Mouse (Mus musculus): ENCODE measurements around the gene Fam178b.

Fam178b gene

GRCm38 (mm10) chr1:36646285-36646684 is 36.7 kb downstream of the Fam178b start:
- Histone ChIP-seq H3K9me3 (ENCODE audit: low read length) (no peaks in the 10 kb centered on the region), H3K27me3 (ENCODE audit: insufficient read depth, low read length) (no peaks in the 10 kb centered on the region), H3K4me1 (replicated peaks; ENCODE audit: low read depth, low read length) (peaks cover 35% of the 10 kb centered on the region), H3K36me3 (ENCODE audit: insufficient read depth, low read length) (peaks cover 44% of the 10 kb centered on the region), H3K4me3 (replicated peaks; ENCODE audit: low read length) (no peak overlapping the region)
- TF ChIP-seq NANOG (IDR thresholded peaks at IDR 0.05; ENCODE audit: borderline replicate concordance, low read length) (no peak), POU5F1 (IDR thresholded peaks at IDR 0.05; ENCODE audit: borderline replicate concordance, low read length) (no peak), CTCF (conservative IDR thresholded peaks at IDR 0.05; ENCODE audit: low read length) (no peak)

DNA sequence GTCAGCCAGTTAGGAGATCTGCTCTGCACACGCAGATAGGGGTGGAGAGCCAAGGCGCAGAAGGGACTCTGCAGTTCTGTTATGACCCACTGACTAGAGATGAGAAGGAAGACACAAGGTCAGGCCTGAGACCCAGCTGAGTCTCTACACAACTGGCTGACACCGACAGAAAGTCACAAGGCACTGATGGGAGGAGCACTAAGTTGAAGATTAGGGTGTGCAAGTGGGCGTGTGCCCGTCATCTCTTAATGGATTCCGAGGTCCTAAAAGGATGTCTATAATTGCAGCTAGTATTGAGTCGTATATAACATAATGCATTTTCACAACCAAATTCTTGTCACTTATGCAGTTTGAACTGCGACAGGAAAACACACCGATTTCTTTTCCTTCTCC is 38.4 kb downstream of the Fam178b start:
- TF ChIP-seq NANOG (IDR thresholded peaks at IDR 0.05; ENCODE audit: borderline replicate concordance, low read length) (no peak), CTCF (conservative IDR thresholded peaks at IDR 0.05; ENCODE audit: low read length) (no peak), POU5F1 (IDR thresholded peaks at IDR 0.05; ENCODE audit: borderline replicate concordance, low read length) (no peak)
- no peak overlapping the region for H3K4me3 ChIP-seq (replicated peaks; ENCODE audit: low read length)
- H3K36me3 ChIP-seq (ENCODE audit: insufficient read depth, low read length), result peaks cover 46% of the 10 kb centered on the region
- H3K27me3 ChIP-seq (ENCODE audit: insufficient read depth, low read length), result no peaks in the 10 kb centered on the region
- H3K9me3 ChIP-seq (ENCODE audit: low read length), result no peaks in the 10 kb centered on the region
- peaks cover 42% of the 10 kb centered on the region for H3K4me1 ChIP-seq (replicated peaks; ENCODE audit: low read depth, low read length)

DNA sequence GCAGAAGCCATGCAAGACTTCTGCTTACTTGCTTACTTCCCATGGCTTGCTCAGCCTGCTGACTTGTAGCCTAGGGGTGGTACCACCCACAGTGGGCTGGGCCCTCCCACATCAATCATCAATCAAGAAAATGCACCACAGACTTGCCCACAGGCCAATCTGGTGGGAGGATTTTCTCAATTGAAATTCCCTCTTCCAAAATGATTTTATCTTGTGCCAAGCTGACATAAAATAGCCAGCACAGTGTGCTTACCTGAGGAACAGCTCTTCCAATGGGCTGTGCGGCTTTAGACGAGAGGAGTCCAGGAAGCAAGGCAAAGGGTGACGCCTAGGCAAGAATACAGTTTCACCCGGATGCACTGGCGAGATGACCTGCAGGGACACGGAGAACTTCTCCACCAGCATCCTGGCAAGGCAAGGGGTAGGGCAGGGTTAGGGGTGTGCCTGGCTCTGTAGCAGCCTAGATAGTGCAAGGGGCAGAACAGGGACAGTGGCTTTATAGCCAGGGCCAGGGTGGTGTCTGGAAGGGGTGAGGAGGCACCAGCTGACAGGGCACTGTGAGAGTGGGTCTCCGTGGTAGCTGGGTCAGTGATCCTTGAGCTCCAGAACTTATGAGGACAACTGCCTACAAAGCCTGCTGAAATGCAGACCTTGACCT is 38.9 kb downstream of the Fam178b start:
- Histone ChIP-seq H3K4me3 (replicated peaks; ENCODE audit: low read length) (no peak overlapping the region), H3K27me3 (ENCODE audit: insufficient read depth, low read length) (no peaks in the 10 kb centered on the region), H3K36me3 (ENCODE audit: insufficient read depth, low read length) (peaks cover 46% of the 10 kb centered on the region), H3K9me3 (ENCODE audit: low read length) (no peaks in the 10 kb centered on the region), H3K4me1 (replicated peaks; ENCODE audit: low read depth, low read length) (peaks cover 42% of the 10 kb centered on the region)
- TF ChIP-seq POU5F1 (IDR thresholded peaks at IDR 0.05; ENCODE audit: borderline replicate concordance, low read length), result no peak
- TF ChIP-seq NANOG (IDR thresholded peaks at IDR 0.05; ENCODE audit: borderline replicate concordance, low read length), result no peak
- no peak for TF ChIP-seq CTCF (conservative IDR thresholded peaks at IDR 0.05; ENCODE audit: low read length)

DNA sequence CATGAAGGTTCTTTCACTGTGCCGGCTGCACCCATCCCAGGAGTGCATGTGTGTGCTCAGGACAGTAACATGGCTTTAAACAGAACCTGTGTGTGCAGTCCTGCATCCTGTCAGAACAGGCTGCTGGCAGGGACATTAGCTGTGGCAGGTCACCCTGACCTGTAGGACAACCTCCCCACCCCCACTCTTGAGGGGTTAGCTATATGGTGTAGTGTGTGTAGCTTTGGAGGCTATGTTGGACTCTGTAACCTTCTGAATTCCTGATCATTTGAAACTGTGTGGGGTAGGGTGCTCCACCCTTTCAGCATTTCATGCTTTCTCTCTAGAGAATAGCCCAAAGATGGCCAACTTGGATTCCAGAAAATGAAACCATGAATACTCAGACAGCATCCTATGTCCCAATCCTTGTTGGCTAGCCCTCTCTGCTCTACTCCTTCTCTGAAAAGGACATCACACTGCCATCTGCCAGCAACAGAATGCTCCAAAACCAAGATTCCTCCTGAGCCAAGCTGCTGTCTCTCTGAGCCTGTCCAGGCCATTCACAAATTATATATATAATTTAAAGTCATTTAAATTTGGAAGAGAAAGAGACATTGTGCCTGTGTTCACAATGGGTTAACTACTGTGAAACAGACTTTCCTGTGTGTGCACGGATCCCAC is 47.0 kb downstream of the Fam178b start:
- no peak for TF ChIP-seq CTCF (conservative IDR thresholded peaks at IDR 0.05; ENCODE audit: low read length)
- no peak for TF ChIP-seq NANOG (IDR thresholded peaks at IDR 0.05; ENCODE audit: borderline replicate concordance, low read length)
- no peak for TF ChIP-seq POU5F1 (IDR thresholded peaks at IDR 0.05; ENCODE audit: borderline replicate concordance, low read length)
- no peaks in the 10 kb centered on the region for H3K27me3 ChIP-seq (ENCODE audit: insufficient read depth, low read length)
- H3K9me3 ChIP-seq (ENCODE audit: low read length), result no peaks in the 10 kb centered on the region
- peaks cover 58% of the 10 kb centered on the region for H3K4me1 ChIP-seq (replicated peaks; ENCODE audit: low read depth, low read length)
- peaks cover 51% of the 10 kb centered on the region for H3K36me3 ChIP-seq (ENCODE audit: insufficient read depth, low read length)
- H3K4me3 ChIP-seq (replicated peaks; ENCODE audit: low read length), result no peak overlapping the region

- H3K9me3 ChIP-seq (ENCODE audit: low read length), result no peaks in the 10 kb centered on the region
- TF ChIP-seq CTCF (conservative IDR thresholded peaks at IDR 0.05; ENCODE audit: low read length) (peak; percentile 91), NANOG (IDR thresholded peaks at IDR 0.05; ENCODE audit: borderline replicate concordance, low read length) (no peak)
These were observed 48.0 kb downstream of the Fam178b start for GRCm38 (mm10) chr1:36634940-36635339.

GRCm38 (mm10) chr1:36633920-36634319 is 49.1 kb downstream of the Fam178b start:
- Histone ChIP-seq H3K36me3 (ENCODE audit: insufficient read depth, low read length) (peaks cover 69% of the 10 kb centered on the region), H3K4me3 (replicated peaks; ENCODE audit: low read length) (no peak overlapping the region), H3K4me1 (replicated peaks; ENCODE audit: low read depth, low read length) (peaks cover 69% of the 10 kb centered on the region), H3K9me3 (ENCODE audit: low read length) (no peaks in the 10 kb centered on the region), H3K27me3 (ENCODE audit: insufficient read depth, low read length) (no peaks in the 10 kb centered on the region)
- TF ChIP-seq NANOG (IDR thresholded peaks at IDR 0.05; ENCODE audit: borderline replicate concordance, low read length) (no peak), POU5F1 (IDR thresholded peaks at IDR 0.05; ENCODE audit: borderline replicate concordance, low read length) (no peak), CTCF (conservative IDR thresholded peaks at IDR 0.05; ENCODE audit: low read length) (no peak)

More at GRCm38 (mm10) chr1:36634940-36635339, 48.0 kb downstream of the Fam178b start:
- H3K4me3 ChIP-seq (replicated peaks; ENCODE audit: low read length), result no peak overlapping the region
- H3K36me3 ChIP-seq (ENCODE audit: insufficient read depth, low read length), result peaks cover 59% of the 10 kb centered on the region
- peaks cover 62% of the 10 kb centered on the region for H3K4me1 ChIP-seq (replicated peaks; ENCODE audit: low read depth, low read length)
- no peaks in the 10 kb centered on the region for H3K27me3 ChIP-seq (ENCODE audit: insufficient read depth, low read length)

DNA sequence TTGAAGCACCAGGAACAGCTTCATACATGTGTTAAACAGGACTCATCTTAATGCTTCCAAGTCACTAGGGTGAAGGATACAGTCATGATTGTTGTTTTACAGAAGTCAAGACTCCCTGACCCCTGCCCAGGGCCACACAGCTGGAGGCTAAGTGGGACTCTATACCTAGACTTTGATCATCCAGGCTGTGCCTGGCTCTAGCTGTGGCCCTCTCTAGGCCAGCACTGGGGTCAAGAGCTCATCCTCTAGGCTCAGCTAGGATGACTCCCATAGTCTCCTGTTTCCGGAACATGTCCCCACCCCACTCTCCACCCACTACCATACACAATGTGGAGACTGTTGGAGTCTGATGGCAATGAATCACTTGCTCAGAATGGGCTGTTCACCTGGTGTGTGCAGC is 50.1 kb downstream of the Fam178b start:
- no peaks in the 10 kb centered on the region for H3K27me3 ChIP-seq (ENCODE audit: insufficient read depth, low read length)
- peaks cover 79% of the 10 kb centered on the region for H3K36me3 ChIP-seq (ENCODE audit: insufficient read depth, low read length)
- no peaks in the 10 kb centered on the region for H3K9me3 ChIP-seq (ENCODE audit: low read length)
- TF ChIP-seq POU5F1 (IDR thresholded peaks at IDR 0.05; ENCODE audit: borderline replicate concordance, low read length) (no peak), CTCF (conservative IDR thresholded peaks at IDR 0.05; ENCODE audit: low read length) (no peak), NANOG (IDR thresholded peaks at IDR 0.05; ENCODE audit: borderline replicate concordance, low read length) (no peak)
- H3K4me3 ChIP-seq (replicated peaks; ENCODE audit: low read length), result no peak overlapping the region
- peaks cover 69% of the 10 kb centered on the region for H3K4me1 ChIP-seq (replicated peaks; ENCODE audit: low read depth, low read length)

DNA sequence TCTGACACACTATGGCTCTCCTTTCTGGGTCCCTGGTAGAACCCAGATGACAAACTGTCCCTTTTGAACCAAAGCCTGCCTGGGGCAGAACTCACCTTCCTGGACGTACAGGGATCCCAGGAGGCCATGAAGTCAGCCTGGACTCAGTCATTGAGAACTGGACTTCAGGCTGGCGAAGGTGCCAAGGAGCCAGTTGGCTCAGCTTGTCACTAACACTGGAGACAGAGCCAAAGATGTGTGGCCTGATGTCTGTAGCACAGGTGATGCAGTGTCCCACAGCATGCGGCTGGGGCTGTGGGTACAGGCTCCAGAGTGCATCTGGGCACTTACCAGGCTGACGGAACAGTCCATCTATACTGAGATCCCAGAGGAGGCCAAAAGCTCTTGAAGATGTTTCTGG is 50.9 kb downstream of the Fam178b start:
- Histone ChIP-seq H3K36me3 (ENCODE audit: insufficient read depth, low read length) (peaks cover 79% of the 10 kb centered on the region), H3K27me3 (ENCODE audit: insufficient read depth, low read length) (no peaks in the 10 kb centered on the region), H3K9me3 (ENCODE audit: low read length) (no peaks in the 10 kb centered on the region), H3K4me3 (replicated peaks; ENCODE audit: low read length) (no peak overlapping the region), H3K4me1 (replicated peaks; ENCODE audit: low read depth, low read length) (peaks cover 69% of the 10 kb centered on the region)
- no peak for TF ChIP-seq POU5F1 (IDR thresholded peaks at IDR 0.05; ENCODE audit: borderline replicate concordance, low read length)
- no peak for TF ChIP-seq CTCF (conservative IDR thresholded peaks at IDR 0.05; ENCODE audit: low read length)
- TF ChIP-seq NANOG (IDR thresholded peaks at IDR 0.05; ENCODE audit: borderline replicate concordance, low read length), result no peak

Measured in E14TG2a.4 (cell line).